ENCODE assay signal across 8 mouse cellular contexts in the genomic region with DNA sequence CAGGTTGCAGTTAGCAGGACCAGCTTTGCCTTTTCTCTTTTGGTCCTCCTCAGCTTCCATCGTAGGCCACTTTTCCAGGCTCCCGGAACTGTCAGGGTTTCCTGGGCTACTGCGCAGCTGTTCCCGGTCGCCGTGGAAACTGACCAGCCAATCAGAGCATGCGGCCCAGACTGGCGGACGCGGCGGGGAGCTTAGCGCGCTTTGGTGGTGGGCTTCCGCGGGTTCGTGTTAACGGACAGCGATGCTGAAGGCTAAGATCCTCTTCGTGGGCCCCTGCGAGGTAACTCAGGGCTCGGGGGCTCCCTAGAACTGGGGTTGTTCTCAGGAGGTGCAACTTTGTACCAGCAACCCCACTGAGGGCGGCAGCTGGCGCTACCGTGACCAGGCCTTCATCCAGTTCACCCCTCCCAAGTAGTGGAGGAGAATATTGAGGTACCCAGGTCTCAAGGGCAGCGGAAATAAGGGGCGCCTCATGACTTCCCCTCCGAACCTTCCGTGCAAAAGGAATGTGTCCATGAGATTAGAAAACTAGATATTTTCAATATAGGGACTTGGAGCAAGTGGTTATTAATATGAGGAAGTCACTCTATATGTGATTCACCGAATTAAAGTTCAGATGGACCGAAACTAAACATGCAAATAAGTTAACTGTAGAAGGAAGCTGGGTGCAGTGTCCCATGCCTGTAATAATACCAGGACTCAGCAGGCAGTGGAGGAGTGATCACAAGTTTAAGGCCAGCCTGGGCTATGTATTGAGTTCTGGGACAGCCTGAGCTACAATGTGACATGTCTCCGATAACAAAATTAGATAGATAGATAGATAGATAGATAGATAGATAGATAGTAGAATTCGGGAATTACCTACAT. TPM values are rescaled to one million over a fixed set of nuclear protein-coding genes. Genes with fewer than 3 reads are reported as not detected.
DNase-seq lines count a peak whose midpoint lies in the region; ATAC-seq lines count a peak whose summit lies in the region.

Gene Ift22 (plus strand): TSS at position 160 of the 867 bp plus-strand sequence.

- peak; percentile 47 to 63 for DNase-seq in CD8-positive naive resting alpha-beta T cell, adult 2 months (ENCODE audit: low read depth in 2 of 2, low spot score in 2 of 2)
- DNase-seq in c-Kit-positive CD71-negative TER-119-negative erythroid progenitor cells, embryonic 14.5 days (ENCODE audit: low read depth) = peak; percentile 75
- DNase-seq in forebrain, embryonic 14.5 days (ENCODE audit: low spot score) = peak; percentile 96
- DNase-seq in heart, postnatal 14 days = peak; percentile 90 to 95
- peak; percentile 93 for DNase-seq in layer of hippocampus, adult 11-12 months (ENCODE audit: low spot score)
- peak; percentile 91 to 94 for DNase-seq in lung, adult 18-20 months
- peak; percentile 94 for DNase-seq in testis, postnatal 14 days (ENCODE audit: low spot score)

- 0 out of 2 replicates have a peak, but pooled peaks cover 5% of the 10 kb centered on the region for H3K4me1 ChIP-seq in forebrain, embryonic 14.5 days (ENCODE audit: control insufficient read depth, insufficient read depth, low read length)
- peaks cover 20% of the 10 kb centered on the region for H3K4me1 ChIP-seq in neural tube, embryonic 15.5 days

- peak within 1 kb of the TSS; percentile 70 for H3K4me3 ChIP-seq in forebrain, embryonic 14.5 days (ENCODE audit: low read depth, low read length)
- peak within 1 kb of the TSS; percentile 64 for H3K4me3 ChIP-seq in neural tube, embryonic 15.5 days (replicated peaks)

- intact Hi-C loops in heart, postnatal 14 days (cut with DNase I) = no loop called here

- ATAC-seq in forebrain, embryonic 14.5 days = peak; percentile 97
- ATAC-seq in neural tube, embryonic 15.5 days (ENCODE audit: low FRiP score) = peak; percentile 93

- 0 out of 2 replicates have a peak within 1 kb of the TSS, but pooled peaks have one; percentile 21 for H3K27ac ChIP-seq in forebrain, embryonic 14.5 days (ENCODE audit: low read depth, low read length)
- 0 out of 2 replicates have a peak within 1 kb of the TSS, but pooled peaks have one; percentile 51 for H3K27ac ChIP-seq in neural tube, embryonic 15.5 days (replicated peaks)

- no peaks in the 10 kb centered on the region for H3K9me3 ChIP-seq in forebrain, embryonic 14.5 days (replicated peaks; ENCODE audit: control insufficient read depth, low read length)
- no peaks in the 10 kb centered on the region for H3K9me3 ChIP-seq in neural tube, embryonic 15.5 days (replicated peaks)

- peak within 1 kb of the TSS; percentile 75 for H3K4me2 ChIP-seq in forebrain, embryonic 14.5 days (ENCODE audit: low read length)
- H3K4me2 ChIP-seq in neural tube, embryonic 15.5 days = peak within 1 kb of the TSS; percentile 59

- peak within 1 kb of the TSS; percentile 80 for H3K9ac ChIP-seq in forebrain, embryonic 14.5 days (ENCODE audit: low read length)
- H3K9ac ChIP-seq in neural tube, embryonic 15.5 days (replicated peaks) = peak within 1 kb of the TSS; percentile 65

- H3K27me3 ChIP-seq in forebrain, embryonic 14.5 days (replicated peaks; ENCODE audit: control insufficient read depth, insufficient read depth, low read length) = no peaks in the 10 kb centered on the region
- H3K27me3 ChIP-seq in neural tube, embryonic 15.5 days (replicated peaks) = no peaks in the 10 kb centered on the region

- 9% methylated on average over 32 of the region's 32 CpGs for WGBS in forebrain, embryonic 14.5 days
- WGBS in neural tube, embryonic 15.5 days = 9% methylated on average over 32 of the region's 32 CpGs

- H3K36me3 ChIP-seq in forebrain, embryonic 14.5 days (ENCODE audit: control insufficient read depth, insufficient read depth, low read length) = peaks cover 24% of the 10 kb centered on the region
- H3K36me3 ChIP-seq in neural tube, embryonic 15.5 days = peaks cover 27% of the 10 kb centered on the region

RNA-seq across cellular contexts. Expression of gene Ift22, which starts in this region (rescaled TPM):
- 137 and 158 TPM in 2 replicates for polyA plus RNA-seq in forebrain, embryonic 14.5 days (2014; fragmentation: Nextera tagmentation; extraction: Ambion mirVana)
- 10 to 100 TPM; 10.7 to 12.0 TPM for total RNA-seq in heart, postnatal 14 days (2021)
- 106 and 115 TPM in 2 replicates for polyA plus RNA-seq in neural tube, embryonic 15.5 days (2015; fragmentation: Nextera tagmentation; extraction: Ambion mirVana)

Comparison
In these comparisons a context has a peak if more than half of its experiments do, and no peak if none do; other contexts are left out.
1. Peak in every context shown above with its lines: DNase-seq, ATAC-seq, H3K4me3 ChIP-seq and H3K27ac ChIP-seq.